Mouse (Mus musculus): ENCODE results near the gene Sdk2.
A peak's percentile ranks its signal among the peaks of the same experiment; 100 is the strongest.

DNA sequence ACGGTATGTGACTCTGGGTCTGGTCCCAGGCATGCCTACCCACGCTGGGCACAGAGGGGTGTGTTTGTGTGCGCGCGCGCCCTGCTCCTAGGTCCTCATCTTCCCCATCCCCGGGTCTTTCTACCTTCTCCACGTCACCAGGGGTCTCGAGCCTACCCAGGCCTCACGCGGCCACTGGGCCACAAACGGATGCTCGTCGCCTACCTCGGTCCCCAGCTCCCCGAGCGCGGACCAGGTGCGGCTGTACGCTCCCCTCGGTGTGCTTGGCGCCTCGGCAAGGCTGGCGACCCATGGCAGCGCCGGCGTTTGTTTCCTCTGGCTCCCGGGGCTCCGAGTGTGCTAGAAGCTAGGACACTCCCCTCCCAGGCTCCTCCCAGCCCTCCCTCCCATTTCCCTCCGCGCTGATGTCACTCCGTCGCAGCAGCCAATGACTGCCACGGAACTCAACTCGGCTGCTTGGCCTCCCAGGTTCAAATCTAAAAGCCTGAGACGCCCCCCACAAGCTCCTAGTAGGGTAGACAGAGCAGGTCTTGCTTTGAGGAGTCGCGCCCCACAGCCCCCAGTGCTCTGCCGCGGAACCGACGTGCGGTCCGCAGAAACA, 315.3 kb downstream of the Sdk2 start, which contains the start of gene Cdc42ep4:
- TF ChIP-seq MAX (IDR thresholded peaks at IDR 0.05; ENCODE audit: low read length) (peak; percentile 16; the same call in 1 of the 2 replicates), CTCF (conservative IDR thresholded peaks at IDR 0.05 in 1 of 2, IDR thresholded peaks at IDR 0.05 in 1 of 2; ENCODE audit: low read depth in 2 of 2, low read length in 2 of 2) (no peak), BHLHE40 (IDR thresholded peaks at IDR 0.05; ENCODE audit: low read depth, low read length) (no peak), MYC (IDR thresholded peaks at IDR 0.05; ENCODE audit: low read depth, low read length) (no peak), POLR2A (IDR thresholded peaks at IDR 0.05; ENCODE audit: low read depth, low read length) (peak; percentile 79), EP300 (IDR thresholded peaks at IDR 0.05; ENCODE audit: low read length) (no peak), HCFC1 (IDR thresholded peaks at IDR 0.05; ENCODE audit: low read depth, low read length) (peak; percentile 39; the same call in 1 of the 2 replicates), MXI1 (IDR thresholded peaks at IDR 0.05; ENCODE audit: low read depth, low read length) (peak; percentile 81), USF1 (IDR thresholded peaks at IDR 0.05; ENCODE audit: low read depth, low read length) (no peak)

Measured in CH12.LX (cell line).